Mouse (Mus musculus): ENCODE measurements at regions not wholly inside any gene's neighbourhood (a gene's known extent, or its start where the extent isn't known, plus 50 kb on each side); places are given as distances from the start of the nearest gene placed in this dataset.
A peak's percentile ranks its signal among the peaks of the same experiment; 100 is the strongest.

- DNase-seq (ENCODE audit: low spot score in 2 of 2) = no peak
Measured at GRCm38 (mm10) chr16:5538836-5539510, 283.2 kb upstream of the Eef2kmt start.

- no peak for DNase-seq (ENCODE audit: low spot score in 2 of 2)
Measured at GRCm38 (mm10) chr16:5537286-5538204, 281.8 kb upstream of the Eef2kmt start.

DNA sequence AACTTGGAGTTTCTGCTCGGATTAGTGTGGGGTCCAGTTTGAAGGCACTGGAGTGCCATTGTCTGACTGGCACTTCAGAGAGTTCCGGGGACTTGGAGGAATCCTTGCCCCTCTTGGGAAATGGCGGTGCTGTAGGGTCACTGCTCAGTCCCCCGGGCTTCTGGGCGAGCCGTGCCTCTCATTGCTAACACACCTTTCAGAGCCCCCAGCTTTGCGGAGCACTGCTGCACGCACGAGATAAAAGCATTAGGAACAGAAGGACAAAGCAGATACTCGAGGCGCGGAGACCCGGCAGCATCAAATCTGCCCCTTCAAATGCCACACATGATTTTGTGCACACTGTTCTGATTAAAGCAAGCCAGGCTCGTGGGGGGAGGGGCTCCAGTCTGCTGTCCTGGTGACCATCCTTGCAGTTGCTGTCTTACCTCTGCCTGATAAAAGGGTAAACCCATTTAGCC, 280.8 kb upstream of the Eef2kmt start:
- DNase-seq (ENCODE audit: low spot score in 2 of 2) = no peak

GRCm38 (mm10) chr16:5535414-5535813, 279.6 kb upstream of the Eef2kmt start:
- no peak for DNase-seq (ENCODE audit: low spot score in 2 of 2)

DNA sequence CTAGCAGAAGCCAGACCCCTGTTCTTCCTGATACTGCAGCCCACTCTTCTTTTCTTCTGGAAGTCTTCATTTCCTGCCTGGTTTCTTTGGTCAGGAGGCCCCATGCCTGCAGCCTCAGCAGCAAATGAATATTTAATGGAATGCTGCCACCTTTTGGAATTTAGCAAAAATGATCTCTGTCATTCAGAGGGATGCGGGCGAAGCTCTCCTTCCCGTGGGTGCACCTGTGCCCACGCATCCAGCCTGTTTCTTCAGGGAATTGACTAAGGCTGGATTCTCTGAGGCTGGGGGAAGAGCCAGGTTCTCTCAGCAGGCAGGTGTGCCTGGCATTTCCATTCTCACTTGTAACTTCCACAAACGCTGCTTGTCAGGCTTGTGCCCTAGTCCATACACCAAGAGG, 279.1 kb upstream of the Eef2kmt start:
- no peak for DNase-seq (ENCODE audit: low spot score in 2 of 2)

DNA sequence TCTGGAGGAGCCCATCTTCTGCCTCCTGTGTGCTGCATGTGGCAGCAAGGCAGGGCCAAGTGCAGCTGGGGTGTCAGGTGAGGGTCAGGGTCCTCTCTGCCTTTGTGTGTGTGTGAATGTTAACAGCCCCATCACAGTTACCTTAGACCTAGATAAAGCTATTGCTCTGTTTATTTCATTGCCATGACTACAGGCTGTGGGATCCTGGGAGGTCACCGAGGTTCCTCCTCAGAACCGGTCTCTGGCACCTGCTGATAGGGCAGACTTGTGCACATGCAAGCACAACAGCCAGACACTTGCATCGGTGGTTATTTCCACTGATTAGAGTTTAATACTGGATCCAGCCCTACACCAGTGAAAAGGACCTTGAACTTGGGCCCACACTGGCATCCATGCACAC, 278.6 kb upstream of the Eef2kmt start:
- DNase-seq (ENCODE audit: low spot score in 2 of 2) = no peak

GRCm38 (mm10) chr16:5532281-5532680, 276.5 kb upstream of the Eef2kmt start:
- DNase-seq (ENCODE audit: low spot score in 2 of 2) = no peak

GRCm38 (mm10) chr16:5529823-5530222, 274.0 kb upstream of the Eef2kmt start:
- no peak for DNase-seq (ENCODE audit: low spot score in 2 of 2)

DNA sequence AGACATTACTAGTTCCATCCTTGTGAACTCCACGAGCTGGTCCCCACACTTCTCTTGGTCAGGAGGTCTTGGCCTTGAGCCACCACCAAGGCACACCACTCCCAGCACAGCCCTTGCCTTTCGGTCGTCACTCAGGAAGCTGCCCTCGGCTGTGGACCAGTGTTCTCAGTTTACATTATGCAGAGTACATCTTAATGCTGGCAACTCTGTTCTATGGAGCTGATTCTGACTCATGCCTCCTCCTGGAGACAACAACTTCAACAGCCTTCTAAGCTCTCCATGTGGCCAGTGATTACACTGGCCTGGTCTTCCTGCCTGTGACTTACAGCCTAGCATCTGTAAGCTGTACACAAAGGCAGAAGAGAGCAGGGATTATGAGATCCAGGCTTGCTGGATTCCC, 272.2 kb upstream of the Eef2kmt start:
- no peak for DNase-seq (ENCODE audit: low spot score in 2 of 2)

GRCm38 (mm10) chr16:5524375-5524774, 268.6 kb upstream of the Eef2kmt start:
- DNase-seq (ENCODE audit: low spot score in 2 of 2) = no peak

DNA sequence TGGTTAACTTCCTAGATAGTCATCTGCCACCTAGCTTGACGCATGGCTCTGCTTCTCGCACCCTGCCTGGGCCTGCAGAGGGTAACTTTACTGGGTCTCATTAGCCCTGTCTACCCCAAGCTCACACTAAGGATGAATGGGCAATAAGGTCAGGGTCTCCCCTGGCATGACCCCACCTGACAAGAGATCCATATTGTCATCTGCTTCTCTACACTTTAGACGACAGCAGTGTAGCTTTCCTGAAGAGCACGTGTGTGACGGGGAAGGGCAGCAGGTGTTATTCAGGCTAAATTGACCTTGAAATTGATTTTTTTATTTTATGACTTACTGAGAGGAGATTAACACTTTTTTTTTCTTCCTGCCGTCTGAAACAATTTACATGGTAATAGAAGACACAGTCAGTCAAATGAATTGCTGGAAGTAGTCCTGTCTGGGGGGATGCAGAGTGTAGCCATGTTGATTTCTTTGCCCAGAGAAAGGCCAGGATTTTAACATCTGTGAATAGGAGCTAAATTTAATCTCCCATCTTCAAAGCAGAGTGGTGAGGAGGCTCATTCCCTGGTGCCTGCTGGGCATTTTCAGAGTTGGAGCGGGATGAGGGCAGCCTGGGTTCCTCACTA, 267.7 kb upstream of the Eef2kmt start:
- DNase-seq (ENCODE audit: low spot score in 2 of 2) = no peak

GRCm38 (mm10) chr16:5517746-5518145, 262.0 kb upstream of the Eef2kmt start:
- no peak for DNase-seq (ENCODE audit: low spot score in 2 of 2)

DNA sequence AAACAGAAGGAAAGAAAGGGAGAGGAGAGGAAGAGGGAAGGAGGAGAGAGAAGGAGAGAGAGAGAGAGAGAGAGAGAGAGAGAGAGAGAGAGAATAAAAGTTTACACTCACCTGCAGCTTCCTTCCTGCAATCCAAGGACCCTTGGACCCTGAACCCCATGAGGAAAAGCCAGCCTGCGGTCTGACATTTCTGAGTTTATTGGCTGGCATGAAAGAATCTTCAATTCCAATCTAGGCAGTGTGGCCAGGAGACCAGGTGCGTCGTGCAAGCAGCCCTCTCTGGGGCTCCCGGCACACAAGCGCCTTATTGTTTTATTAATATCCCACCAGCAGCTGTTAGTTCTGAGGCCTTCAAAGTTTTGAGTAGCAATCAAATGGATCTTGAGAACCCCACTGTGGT, 260.1 kb upstream of the Eef2kmt start:
- no peak for DNase-seq (ENCODE audit: low spot score in 2 of 2)

DNA sequence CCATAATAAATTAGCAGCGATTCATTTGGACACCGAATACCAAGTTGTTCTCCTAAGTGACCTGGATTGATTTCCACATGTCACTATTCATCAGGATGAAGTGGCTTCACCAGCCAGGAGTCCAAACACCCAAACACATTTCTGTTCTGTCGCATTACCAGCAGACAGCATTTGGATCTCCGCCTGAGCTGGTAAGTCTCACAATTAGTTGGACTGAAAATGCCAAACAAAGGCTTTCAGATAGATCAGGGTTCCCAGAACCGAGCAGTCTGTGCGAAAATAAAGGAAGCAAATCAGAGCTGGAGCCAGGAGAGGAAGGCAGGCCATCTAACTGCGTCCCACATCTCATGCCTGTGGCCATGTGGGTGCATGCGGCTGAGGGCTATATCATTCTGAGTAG, 251.5 kb upstream of the Eef2kmt start:
- no peak for DNase-seq (ENCODE audit: low spot score in 2 of 2)

GRCm38 (mm10) chr16:5501961-5502360, 246.2 kb upstream of the Eef2kmt start:
- no peak for DNase-seq (ENCODE audit: low spot score in 2 of 2)

- DNase-seq (ENCODE audit: low spot score in 2 of 2) = no peak
Measured at GRCm38 (mm10) chr16:5496051-5496685, 240.4 kb upstream of the Eef2kmt start.

GRCm38 (mm10) chr16:5493352-5493751, 237.6 kb upstream of the Eef2kmt start:
- DNase-seq (ENCODE audit: low spot score in 2 of 2) = no peak

DNA sequence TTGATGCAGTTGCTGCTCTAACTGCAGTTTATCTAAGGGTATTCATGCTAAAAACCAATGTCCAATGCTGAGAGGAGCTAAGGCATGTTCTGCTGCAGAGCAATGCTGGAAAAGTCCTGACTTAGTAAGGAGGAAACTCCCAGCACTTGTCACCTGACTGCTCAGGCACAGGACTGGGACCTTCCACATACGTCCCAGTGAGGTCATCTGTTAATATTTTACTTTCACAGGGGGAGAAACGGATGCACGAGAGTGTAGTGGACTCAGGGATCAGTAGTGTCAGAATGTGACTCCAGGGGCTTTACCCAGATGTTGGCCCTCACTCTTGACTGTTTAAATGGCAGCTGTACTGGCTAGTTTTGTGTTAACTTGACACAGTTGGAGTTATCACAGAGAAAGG, 231.5 kb upstream of the Eef2kmt start:
- no peak for DNase-seq (ENCODE audit: low spot score in 2 of 2)

DNA sequence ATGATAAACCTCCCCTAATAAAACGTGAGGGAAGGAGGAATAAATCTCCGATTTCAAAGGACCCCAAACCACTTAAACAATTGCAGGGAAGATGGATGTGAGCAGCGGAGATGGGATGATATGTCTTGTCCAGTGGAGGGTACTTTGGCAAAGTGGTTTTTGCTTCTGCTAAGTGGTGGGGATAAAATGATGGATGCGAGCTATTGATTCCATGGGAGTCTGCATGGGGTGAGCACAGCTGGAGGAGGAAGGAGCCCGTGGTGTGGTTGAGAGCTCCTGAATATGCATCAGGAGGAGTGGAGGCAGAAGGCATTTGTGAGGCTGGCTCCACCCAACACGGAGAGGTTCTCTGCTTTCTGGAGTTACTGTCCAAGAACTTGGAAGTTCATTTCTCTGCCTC, 227.6 kb upstream of the Eef2kmt start:
- no peak for DNase-seq (ENCODE audit: low spot score in 2 of 2)

DNA sequence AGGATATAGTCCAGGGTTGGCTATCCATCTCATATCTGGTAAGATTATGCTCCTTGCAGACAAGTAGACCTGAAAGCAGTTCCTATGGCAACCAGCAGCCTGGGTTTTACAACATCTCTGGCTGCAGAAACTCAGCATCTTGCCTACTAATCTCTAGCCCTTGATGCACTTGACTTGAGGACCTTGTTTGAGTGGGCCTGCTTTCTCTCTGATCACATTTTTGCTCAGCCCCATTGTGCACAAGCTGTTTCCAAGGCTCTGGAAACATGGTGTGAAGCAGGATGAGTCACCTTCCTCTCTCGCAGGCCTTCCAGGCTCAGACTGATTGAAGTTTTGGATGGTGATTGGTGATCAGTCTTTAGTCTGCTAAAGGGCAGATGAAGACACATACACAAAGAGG, 224.4 kb upstream of the Eef2kmt start:
- DNase-seq (ENCODE audit: low spot score in 2 of 2) = no peak

DNA sequence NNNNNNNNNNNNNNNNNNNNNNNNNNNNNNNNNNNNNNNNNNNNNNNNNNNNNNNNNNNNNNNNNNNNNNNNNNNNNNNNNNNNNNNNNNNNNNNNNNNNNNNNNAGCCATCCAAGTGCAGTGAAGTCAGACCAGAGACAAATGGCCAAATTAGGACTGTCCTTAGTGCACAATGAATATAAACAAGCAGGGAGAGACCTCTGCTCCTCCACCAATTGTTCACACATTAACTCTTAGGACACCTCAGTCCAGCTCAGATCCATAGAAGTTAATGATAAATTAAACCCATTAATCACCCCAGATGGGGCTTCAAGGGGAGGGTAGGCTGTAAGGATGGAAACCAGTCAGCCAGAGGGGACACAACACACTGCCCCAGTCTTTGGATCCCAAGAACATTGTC, 223.2 kb upstream of the Eef2kmt start:
- DNase-seq (ENCODE audit: low spot score in 2 of 2) = no peak

DNA sequence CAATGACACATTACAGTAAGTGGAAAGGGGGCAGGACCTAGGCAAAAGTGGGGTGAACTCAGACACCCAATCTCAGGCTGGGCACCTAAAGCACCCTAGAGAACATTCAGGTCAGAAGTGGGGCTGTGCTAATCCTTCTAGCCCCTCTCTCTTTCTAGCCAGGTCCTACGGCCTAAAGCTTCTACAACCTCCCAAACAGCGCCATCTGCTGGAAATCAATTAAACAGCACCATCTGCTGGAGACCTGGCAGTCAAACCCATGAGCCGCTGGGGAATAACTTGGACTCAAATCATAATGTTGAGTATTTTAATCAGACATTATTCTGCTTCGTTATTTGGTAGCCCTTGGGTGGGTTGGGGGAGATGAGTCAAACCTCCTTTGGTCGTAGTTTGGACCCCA, 215.5 kb upstream of the Eef2kmt start:
- DNase-seq (ENCODE audit: low spot score in 2 of 2) = peak in 1 of 2 experiments; percentile 14
